Mouse (Mus musculus) adipose tissue, adult 10 weeks (tissue): ENCODE results near the gene Sfta2. TPM values are rescaled to one million over a fixed set of nuclear protein-coding genes. Genes with fewer than 3 reads are reported as not detected.

Experiments used
- polyA plus RNA-seq: library from polyadenylated mRNA; stranded (reverse); fragments of 350-450 nt; fragmentation: Illumina TruSeq; extraction: RNeasy Lipid Tissue Mini Kit (QIAGEN cat#74804); gene quantifications from one replicate; pipeline ENCODE4 v1.2.3, GENCODE M21; 2014; ENCODE audit warnings: low read depth, low replicate concordance

The Sfta2 gene
- polyA plus RNA-seq = 0.82 TPM

DNA sequence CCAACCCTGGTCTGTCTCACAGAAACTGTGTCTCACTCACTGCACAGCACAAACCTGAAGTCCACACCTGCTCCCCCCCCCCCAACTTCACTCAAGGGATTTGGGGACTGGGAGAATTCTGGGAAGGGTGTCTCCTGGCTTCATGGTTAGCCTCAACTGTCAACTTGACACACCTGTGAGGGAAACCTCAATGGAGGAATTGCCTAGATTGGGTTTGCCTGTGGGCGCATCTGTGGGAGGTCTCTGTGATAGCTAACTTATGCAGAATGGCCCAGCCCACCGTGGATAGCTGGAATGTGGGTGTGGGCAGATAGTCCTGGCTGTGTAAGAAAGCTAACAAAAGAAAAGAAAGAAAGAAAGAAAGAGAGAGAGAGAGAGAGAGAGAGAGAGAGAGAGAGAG, at the start of gene Sfta2:
Sfta2 (plus strand) TSS at position 301 of the 400 bp plus-strand sequence.

DNA sequence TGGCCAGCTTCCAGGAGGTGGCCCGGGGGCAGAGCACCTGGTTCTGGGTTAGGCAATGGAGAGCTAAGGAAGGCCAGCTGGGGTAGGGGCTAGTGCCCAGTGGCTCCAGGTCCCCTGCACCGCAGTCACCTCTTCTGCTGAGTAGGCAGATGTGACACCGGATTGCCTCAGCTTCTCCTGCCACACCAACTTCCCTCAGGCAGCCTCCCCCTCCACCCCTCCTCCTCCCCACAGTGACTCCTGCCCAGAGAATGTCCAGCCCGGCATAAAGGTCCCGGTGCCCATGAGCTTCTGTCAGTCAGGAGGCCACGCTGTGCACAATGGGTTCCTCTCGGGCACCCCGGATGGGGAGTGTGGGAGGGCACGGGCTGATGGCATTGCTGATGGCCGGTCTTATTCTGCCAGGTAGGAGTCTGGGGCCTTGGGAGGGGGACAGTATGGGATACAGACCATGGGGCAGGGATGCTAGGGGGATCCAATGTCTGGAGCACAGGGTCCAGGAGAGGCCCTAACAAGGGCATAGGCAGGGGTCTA, 49.4 kb upstream of the Sfta2 start, which contains the start of gene Cdsn:
Cdsn (plus strand) TSS at position 248 of the 534 bp plus-strand sequence.

DNA sequence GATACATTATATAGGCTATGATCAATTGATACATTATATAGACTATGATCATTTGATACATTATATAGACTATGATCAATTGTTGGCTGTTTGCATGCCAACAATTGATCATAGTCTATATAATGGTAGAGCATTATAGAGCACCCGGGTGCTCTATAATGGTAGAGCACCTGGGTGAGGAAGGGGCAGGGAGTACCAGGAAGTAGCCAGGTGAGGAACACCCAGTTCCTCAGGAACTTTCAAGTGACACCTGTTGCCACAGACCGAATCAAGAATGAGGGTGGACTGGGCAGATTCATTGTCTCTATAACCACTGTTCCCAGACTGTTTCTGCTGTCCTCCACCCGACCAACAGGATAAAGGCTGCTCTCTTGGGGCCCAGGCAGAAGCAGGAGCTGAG, 34.2 kb upstream of the Sfta2 start, which contains the start of gene 2300002M23Rik:
2300002M23Rik (plus strand) TSS at position 301 of the 400 bp plus-strand sequence.

DNA sequence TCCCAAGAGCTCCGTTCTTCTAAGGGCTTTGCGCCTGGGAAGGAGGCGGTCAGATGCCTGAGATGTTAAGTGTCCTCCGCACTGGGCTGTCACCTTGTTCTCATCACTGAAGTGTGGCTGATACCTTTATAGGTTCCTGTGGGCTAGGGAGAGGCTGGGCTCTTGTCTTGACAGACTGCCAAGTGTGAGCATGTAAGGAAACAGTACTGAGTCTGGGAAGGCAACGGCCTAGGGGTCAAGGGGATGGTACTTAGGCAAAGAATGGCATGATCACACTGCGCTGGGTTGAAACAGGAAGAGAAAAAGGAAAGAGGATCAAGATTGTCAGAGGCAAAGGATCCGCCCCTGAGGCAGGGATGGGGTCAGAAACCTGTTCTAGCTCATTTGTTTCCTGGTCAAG, 25.2 kb downstream of the Sfta2 start, which contains the start of gene Gm9573:
Gm9573 (minus strand) TSS at position 101 of the 400 bp plus-strand sequence.

DNA sequence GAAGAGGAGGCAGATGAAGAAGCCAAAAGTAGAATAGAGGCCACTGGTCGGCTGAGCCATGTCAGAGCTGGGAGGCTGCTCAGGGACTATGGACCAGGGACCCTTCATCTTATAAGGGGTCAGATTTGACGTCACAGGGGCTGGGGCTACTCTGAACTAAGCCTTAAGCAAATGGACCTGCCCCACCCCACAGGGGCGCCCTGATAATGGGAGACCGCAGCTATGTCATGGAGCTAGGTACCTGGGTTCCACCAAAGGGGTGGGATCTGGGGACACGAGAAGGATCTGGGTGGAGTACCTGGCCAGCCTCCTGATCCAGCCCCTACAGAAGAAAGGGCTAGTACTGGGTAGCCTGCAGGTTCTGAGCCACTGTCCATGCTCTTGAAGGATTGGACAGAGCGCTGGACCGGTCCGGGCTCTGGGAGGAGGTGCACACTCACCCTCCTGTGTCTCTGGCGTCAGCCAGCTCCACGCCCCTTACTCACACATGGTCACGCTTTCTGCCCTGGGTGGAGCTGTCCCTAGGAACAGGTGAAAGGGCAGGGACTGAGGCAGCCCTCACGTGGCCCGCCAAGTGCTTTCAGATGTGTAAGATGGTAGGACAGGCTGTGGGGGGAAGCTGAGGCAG, 42.4 kb downstream of the Sfta2 start, which contains the start of gene Mucl3:
Mucl3 (minus strand) TSS at position 87 of the 628 bp plus-strand sequence.

DNA sequence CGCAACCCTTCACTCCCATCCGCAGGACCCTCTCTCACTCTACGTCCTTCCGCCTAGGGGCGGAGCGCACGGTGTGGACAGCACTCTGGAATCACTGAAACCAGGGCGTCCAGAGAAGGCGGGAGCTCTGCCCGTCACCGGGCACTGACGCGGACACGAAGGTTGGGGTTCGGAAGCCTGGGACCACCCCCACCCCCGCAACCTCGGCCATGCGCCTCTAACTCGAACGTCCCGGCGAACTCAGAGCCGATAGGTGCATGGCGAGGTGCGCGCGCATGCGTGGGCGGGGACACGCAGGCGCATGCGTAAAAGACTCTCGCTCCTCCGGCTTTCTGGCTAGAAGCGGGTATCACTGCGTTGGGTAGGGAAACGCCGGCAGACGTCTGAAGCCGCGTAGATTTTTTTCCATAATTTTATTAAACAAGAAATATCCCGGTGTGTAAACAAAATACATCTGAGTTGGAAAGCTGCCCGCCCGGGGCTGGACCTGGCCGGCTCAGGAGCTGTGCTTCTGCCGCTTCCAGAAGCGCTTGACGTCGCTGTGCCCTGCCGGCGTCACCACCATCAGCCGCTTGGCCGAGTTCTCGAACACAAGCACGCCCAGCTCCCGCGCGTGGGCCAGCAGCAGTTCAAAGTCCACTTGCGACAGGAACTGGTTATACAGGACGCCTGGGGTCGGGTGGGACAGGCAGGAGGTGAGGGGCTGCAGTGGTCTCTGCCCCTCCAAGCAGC, 66.2 kb downstream of the Sfta2 start, which contains the start of gene Vars2:
Vars2 (minus strand) TSS at position 259 of the 732 bp plus-strand sequence.

DNA sequence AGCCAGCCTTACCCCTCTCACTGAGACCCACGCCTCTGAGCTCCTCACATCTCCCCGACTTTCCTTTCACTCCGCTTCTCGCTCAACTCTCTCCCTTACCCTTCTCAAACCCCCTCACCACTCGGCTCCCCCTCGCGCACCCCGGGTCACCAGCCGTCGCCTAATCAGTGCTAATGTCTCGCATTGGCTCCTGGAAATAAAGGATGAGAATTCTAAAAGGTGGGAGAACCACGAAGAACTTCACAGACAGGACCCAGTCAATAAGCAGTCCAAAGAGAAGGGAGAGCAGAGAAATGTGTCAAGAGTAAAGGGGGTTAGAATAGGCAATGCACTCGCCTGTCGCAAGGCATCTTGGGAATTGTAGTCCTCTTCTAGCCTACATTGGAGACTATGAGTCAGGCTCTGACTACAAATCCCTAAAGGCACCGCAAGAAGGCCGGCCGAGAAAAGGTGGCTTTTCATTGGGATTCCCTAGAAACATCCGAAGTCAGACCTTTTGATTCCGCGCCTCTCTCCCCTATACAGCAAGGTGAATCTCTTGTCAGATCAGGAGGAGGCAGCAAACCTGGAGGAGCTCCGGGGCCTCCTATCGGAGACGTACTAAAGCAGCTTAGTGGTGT, 72.2 kb downstream of the Sfta2 start, which contains the start of gene Gtf2h4:
Gtf2h4 (minus strand) TSS at position 324 of the 620 bp plus-strand sequence.

Other genes with a start within 250 kb of the Sfta2 start
- gene H2-Q4, start 221.9 kb upstream of the Sfta2 start, polyA plus RNA-seq = 52.9 TPM
- 27.5 TPM for gene H2-Q6, start 176.7 kb upstream of the Sfta2 start, polyA plus RNA-seq
- gene H2-Q7, start 162.4 kb upstream of the Sfta2 start, polyA plus RNA-seq = 30.0 TPM
- 6.2 TPM for gene H2-Q10, start 131.5 kb upstream of the Sfta2 start, polyA plus RNA-seq
- not detected for gene Pou5f1, start 95.5 kb upstream of the Sfta2 start, polyA plus RNA-seq
- 6.6 TPM for gene Tcf19, start 84.7 kb upstream of the Sfta2 start, polyA plus RNA-seq
- 13.5 TPM for gene Cchcr1, start 84.4 kb upstream of the Sfta2 start, polyA plus RNA-seq
- gene Psors1c2, start 68.3 kb upstream of the Sfta2 start, polyA plus RNA-seq = not detected
- 27.1 TPM for gene Cdsn, start 49.4 kb upstream of the Sfta2 start, polyA plus RNA-seq
- gene 2300002M23Rik, start 34.1 kb upstream of the Sfta2 start, polyA plus RNA-seq = 0.65 TPM
- not detected for gene Gm9573, start 25.1 kb downstream of the Sfta2 start, polyA plus RNA-seq
- gene Mucl3, start 42.1 kb downstream of the Sfta2 start, polyA plus RNA-seq = not detected
- gene Vars2, start 66.0 kb downstream of the Sfta2 start, polyA plus RNA-seq = 13.1 TPM
- 14.5 TPM for gene Gtf2h4, start 72.2 kb downstream of the Sfta2 start, polyA plus RNA-seq
- 40.9 TPM for gene Ddr1, start 103.1 kb downstream of the Sfta2 start, polyA plus RNA-seq
- 31.3 TPM for gene Ier3, start 220.1 kb downstream of the Sfta2 start, polyA plus RNA-seq
- 61.9 TPM for gene Flot1, start 221.7 kb downstream of the Sfta2 start, polyA plus RNA-seq
- 113 TPM for gene Tubb5, start 236.8 kb downstream of the Sfta2 start, polyA plus RNA-seq
- 18.2 TPM for gene Mdc1, start 240.0 kb downstream of the Sfta2 start, polyA plus RNA-seq